Mouse (Mus musculus) T-helper 17 cell (primary cell): Measurements from ENCODE around the gene Gm10486.
"Not testable (repeated sequence)": the region's sequence is repeated elsewhere in the genome, so short reads cannot be mapped to it uniquely, and the experiment has no call there.

Experiments
- in situ Hi-C, 2 experiments: fragments of 300-600 bp; cut with MboI, MseI; formaldehyde crosslinking; loops; 1 replicate in 1 of 2; 2 replicates in 1 of 2; pipeline ENCODE4 v1.15.1; 2025; ENCODE audit warnings: high pct_unique_total_duplicates in 2 of 2

Gm10486 gene

DNA sequence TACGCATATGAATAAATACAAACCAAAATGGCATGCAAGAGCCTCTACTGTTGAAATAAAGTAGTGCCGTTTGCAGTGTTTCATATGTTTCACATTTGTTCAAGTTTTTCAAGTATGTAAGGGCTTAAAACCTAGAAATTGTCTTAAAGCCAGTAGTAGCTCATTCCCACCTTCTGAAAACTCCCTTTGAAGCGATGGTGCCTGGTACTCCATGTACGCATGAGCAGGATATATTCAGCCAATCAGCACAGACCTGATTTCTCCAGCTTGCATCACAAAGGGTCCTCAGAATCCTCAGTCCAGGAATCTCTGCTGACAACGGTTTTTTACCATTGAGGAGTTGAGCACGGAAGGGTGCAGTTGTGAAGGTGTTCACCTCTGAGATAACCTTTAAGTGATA lies at the start of gene Gm10486:
Gene Gm10486 (plus strand): TSS at position 301 of the 400 bp plus-strand sequence.
- in situ Hi-C loops = not testable (repeated sequence)
